Mouse (Mus musculus): ENCODE measurements around the gene Pitpnb. TPM values are rescaled to one million over a fixed set of nuclear protein-coding genes. Genes with fewer than 3 reads are reported as not detected.

Gene Pitpnb
- polyA plus RNA-seq, 1 experiment from 2014 or later: 105 TPM

DNA sequence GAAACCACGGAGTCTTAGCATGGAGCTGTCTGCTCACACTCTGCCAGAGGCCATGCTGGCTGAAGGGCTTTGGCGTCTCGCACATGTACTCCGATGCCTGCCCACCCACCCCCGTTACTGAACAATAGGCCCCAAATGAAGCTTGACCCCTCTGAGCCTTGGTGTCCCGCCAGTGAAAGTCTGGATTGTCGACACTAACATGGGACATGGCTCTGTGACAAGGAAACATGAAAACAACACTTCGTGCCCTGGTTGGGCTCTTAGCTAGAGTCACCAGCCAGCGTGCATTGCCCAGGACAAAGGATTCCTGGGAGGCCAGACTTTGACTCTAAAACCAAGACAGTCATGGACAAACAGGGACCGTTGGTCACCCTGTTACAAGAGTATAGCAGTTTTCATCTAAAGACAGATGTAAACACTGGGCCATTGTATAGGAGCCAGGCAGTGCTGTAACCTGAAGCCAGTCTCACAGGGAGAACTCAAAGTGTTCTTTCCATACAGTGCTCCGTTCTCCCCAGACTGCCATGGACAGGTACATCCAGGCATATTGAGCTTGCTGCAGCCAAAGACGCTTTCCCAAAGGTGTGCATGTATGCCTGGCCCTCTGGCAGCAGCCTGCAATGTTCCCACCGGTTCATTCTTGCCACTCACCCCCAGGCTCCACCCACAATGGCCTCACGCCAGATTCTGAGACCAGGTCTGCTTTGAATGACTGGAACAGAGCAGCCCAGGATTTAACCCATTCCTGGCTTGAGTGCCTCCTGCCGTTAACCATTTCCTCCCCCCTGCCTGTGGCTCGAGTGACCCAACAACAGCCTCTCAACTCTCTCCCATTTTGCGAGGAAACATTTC, 63.0 kb downstream of the Pitpnb start:
- H3K4me1 ChIP-seq: peaks cover 48% of the 10 kb centered on the region
- peaks cover 10% of the 10 kb centered on the region for H3K36me3 ChIP-seq
- no peaks in the 10 kb centered on the region for H3K9me3 ChIP-seq
- DNase-seq (ENCODE audit: low spot score): peak; percentile 92
- WGBS: 28% methylated on average over 17 of the region's 17 CpGs
- H3K4me3 ChIP-seq: peak overlapping the region; percentile 38
- peaks cover 21% of the 10 kb centered on the region for H3K27me3 ChIP-seq (ENCODE audit: insufficient read depth, poor library complexity, severe bottlenecking)
- peak overlapping the region; percentile 72; the same call in 1 of the 2 replicates for H3K27ac ChIP-seq

DNA sequence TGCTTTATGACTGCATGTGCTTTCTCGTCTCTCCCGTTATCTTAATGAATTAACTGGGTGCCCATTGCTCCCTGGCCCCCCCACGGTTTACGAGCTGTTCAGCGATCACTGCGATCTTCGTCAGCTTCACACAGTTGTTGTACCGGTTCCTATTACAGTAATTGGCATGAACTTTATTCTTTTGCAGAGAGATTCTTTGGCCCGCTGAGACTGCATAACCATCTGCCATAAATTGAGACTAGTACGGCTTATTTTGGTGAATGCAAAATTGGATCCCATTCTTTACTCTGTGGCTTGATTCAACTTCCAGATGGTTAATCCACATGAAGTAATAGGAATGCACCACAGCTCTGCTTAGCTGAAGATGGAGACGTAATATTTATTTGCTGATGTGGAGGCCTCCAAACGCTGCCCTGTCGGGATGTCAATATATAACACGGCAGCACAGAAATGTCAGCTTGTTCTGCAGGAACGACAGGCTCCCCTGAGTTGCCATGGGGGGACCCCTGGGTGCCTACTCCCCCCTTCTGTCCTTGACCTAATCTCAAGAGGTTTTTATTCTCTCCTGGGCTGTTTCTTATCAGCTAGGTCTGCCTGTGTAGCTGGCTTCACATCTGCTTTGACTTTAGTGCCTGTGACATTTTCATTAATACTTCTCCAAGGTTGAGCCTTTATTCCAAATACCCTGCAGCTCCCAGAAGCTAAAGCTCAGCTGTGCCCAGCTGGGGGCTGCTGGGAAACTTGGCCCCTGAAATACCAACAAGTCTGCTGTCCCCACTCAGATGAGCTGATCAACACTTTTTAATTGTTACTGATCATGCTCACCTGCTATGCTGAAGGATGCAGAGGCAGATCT, 63.9 kb downstream of the Pitpnb start:
- Histone ChIP-seq H3K27ac (peak overlapping the region; percentile 72; the same call in 1 of the 2 replicates), H3K27me3 (ENCODE audit: insufficient read depth, poor library complexity, severe bottlenecking) (peaks cover 21% of the 10 kb centered on the region), H3K9me3 (no peaks in the 10 kb centered on the region), H3K4me1 (peaks cover 56% of the 10 kb centered on the region), H3K36me3 (peaks cover 3% of the 10 kb centered on the region; the same call in 1 of the 2 replicates), H3K4me3 (peak overlapping the region; percentile 38)
- no peak for DNase-seq (ENCODE audit: low spot score)
- 29% methylated on average over 15 of the region's 15 CpGs for WGBS

- Histone ChIP-seq H3K4me3 (peak overlapping the region; percentile 10; the same call in 1 of the 2 replicates), H3K27ac (no peak overlapping the region), H3K27me3 (ENCODE audit: insufficient read depth, poor library complexity, severe bottlenecking) (peaks cover 21% of the 10 kb centered on the region), H3K36me3 (no peaks in the 10 kb centered on the region), H3K9me3 (no peaks in the 10 kb centered on the region), H3K4me1 (peaks cover 69% of the 10 kb centered on the region)
- 46% methylated on average over 10 of the region's 10 CpGs for WGBS
- no peak for DNase-seq (ENCODE audit: low spot score)
Measured at GRCm38 (mm10) chr5:111395771-111396170, 65.2 kb downstream of the Pitpnb start.

GRCm38 (mm10) chr5:111396199-111396598, 65.6 kb downstream of the Pitpnb start:
- Histone ChIP-seq H3K27me3 (ENCODE audit: insufficient read depth, poor library complexity, severe bottlenecking) (peaks cover 21% of the 10 kb centered on the region), H3K27ac (no peak overlapping the region), H3K4me1 (peaks cover 74% of the 10 kb centered on the region), H3K36me3 (no peaks in the 10 kb centered on the region), H3K4me3 (0 out of 2 replicates have a peak overlapping the region, but pooled peaks have one; percentile 10), H3K9me3 (no peaks in the 10 kb centered on the region)
- no peak for DNase-seq (ENCODE audit: low spot score)
- WGBS: 69% methylated on average over 4 of the region's 4 CpGs

- H3K9me3 ChIP-seq: no peaks in the 10 kb centered on the region
- no peak for DNase-seq (ENCODE audit: low spot score)
- no peak overlapping the region for H3K4me3 ChIP-seq
- peaks cover 69% of the 10 kb centered on the region for H3K4me1 ChIP-seq
- peaks cover 28% of the 10 kb centered on the region for H3K27me3 ChIP-seq (ENCODE audit: insufficient read depth, poor library complexity, severe bottlenecking)
- no peaks in the 10 kb centered on the region for H3K36me3 ChIP-seq
- WGBS: 19% methylated on average over 4 of the region's 4 CpGs
- H3K27ac ChIP-seq: no peak overlapping the region
Measured at GRCm38 (mm10) chr5:111398471-111398870, 67.9 kb downstream of the Pitpnb start.

DNA sequence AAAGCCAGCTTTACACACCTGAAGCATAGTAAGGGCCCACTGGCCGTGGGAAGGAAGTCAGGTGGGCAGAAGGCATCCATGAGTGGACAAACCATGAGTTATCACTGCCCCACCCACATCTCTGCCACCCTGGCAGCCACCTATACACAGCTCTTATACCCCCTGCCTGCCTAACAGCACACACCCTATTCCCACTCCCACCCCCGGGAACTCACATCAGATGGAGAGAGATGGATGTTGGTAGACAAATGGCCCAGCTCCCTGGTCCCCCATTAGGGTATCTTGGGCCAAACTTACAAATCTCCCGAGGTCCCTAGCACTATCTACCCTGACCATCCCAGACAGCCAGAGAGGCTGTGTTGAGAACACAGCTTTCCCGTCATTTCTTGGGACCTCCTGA, 68.7 kb downstream of the Pitpnb start:
- Histone ChIP-seq H3K4me1 (peaks cover 61% of the 10 kb centered on the region), H3K4me3 (no peak overlapping the region), H3K36me3 (no peaks in the 10 kb centered on the region), H3K27ac (no peak overlapping the region), H3K9me3 (no peaks in the 10 kb centered on the region), H3K27me3 (ENCODE audit: insufficient read depth, poor library complexity, severe bottlenecking) (peaks cover 30% of the 10 kb centered on the region)
- no peak for DNase-seq (ENCODE audit: low spot score)
- WGBS: 52% methylated on average over 4 of the region's 4 CpGs

GRCm38 (mm10) chr5:111401879-111402650, 71.5 kb downstream of the Pitpnb start:
- Histone ChIP-seq H3K4me3 (no peak overlapping the region), H3K4me1 (peaks cover 40% of the 10 kb centered on the region), H3K27ac (no peak overlapping the region), H3K27me3 (ENCODE audit: insufficient read depth, poor library complexity, severe bottlenecking) (peaks cover 22% of the 10 kb centered on the region; the same call in 1 of the 2 replicates), H3K9me3 (no peaks in the 10 kb centered on the region), H3K36me3 (no peaks in the 10 kb centered on the region)
- 82% methylated on average over 19 of the region's 19 CpGs for WGBS
- no peak for DNase-seq (ENCODE audit: low spot score)

DNA sequence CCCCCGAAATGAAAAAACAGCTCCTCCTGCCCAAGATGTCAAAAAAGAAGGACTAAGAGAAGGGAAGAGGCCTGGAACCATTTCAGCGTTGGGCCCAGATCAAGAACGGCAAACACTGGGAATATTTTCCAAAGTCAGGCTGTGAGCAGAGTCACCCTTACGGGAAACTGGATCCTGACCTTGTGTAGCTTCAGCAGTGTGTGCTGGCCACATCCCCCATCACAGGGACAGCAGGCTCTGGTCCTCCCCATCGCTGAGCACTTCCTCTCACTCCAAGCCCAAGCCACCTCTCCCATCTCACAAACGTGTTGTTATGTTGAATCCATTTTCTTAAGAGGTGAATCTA, 72.1 kb downstream of the Pitpnb start:
- DNase-seq (ENCODE audit: low spot score): no peak
- H3K36me3 ChIP-seq: no peaks in the 10 kb centered on the region
- no peak overlapping the region for H3K27ac ChIP-seq
- no peak overlapping the region for H3K4me3 ChIP-seq
- H3K4me1 ChIP-seq: peaks cover 40% of the 10 kb centered on the region
- peaks cover 16% of the 10 kb centered on the region; the same call in 1 of the 2 replicates for H3K27me3 ChIP-seq (ENCODE audit: insufficient read depth, poor library complexity, severe bottlenecking)
- 83% methylated on average over 6 of the region's 6 CpGs for WGBS
- H3K9me3 ChIP-seq: no peaks in the 10 kb centered on the region

DNA sequence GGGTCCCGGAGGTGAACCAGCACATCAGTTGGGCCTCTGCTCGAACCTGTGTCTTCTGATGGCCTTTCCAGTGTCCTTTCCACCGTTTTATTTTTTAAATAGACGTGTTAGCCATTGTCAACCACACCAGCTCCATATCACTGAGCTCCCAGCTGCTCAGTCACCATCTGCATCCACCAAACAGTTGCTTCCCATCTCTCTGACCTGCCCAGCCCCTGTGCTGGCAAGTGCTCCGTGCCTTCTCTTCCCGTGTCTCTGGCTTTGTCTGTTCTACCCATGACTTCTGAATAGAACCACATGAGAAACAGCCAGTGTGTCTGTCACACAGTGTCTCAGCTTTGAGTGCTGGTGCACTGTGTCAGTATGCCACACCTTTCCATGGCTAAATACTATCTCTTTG, 74.2 kb downstream of the Pitpnb start:
- Histone ChIP-seq H3K4me1 (peaks cover 42% of the 10 kb centered on the region), H3K27me3 (ENCODE audit: insufficient read depth, poor library complexity, severe bottlenecking) (peaks cover 21% of the 10 kb centered on the region; the same call in 1 of the 2 replicates), H3K9me3 (no peaks in the 10 kb centered on the region), H3K27ac (no peak overlapping the region), H3K4me3 (no peak overlapping the region), H3K36me3 (no peaks in the 10 kb centered on the region)
- WGBS: 71% methylated on average over 6 of the region's 6 CpGs
- DNase-seq (ENCODE audit: low spot score): no peak

GRCm38 (mm10) chr5:111408470-111409105, 78.0 kb downstream of the Pitpnb start:
- WGBS: 10% methylated on average over 14 of the region's 14 CpGs
- DNase-seq (ENCODE audit: low spot score): no peak
- Histone ChIP-seq H3K4me1 (peaks cover 30% of the 10 kb centered on the region), H3K36me3 (no peaks in the 10 kb centered on the region), H3K27ac (peak overlapping the region; percentile 77), H3K4me3 (peak overlapping the region; percentile 40), H3K27me3 (ENCODE audit: insufficient read depth, poor library complexity, severe bottlenecking) (peaks cover 36% of the 10 kb centered on the region), H3K9me3 (no peaks in the 10 kb centered on the region)

DNA sequence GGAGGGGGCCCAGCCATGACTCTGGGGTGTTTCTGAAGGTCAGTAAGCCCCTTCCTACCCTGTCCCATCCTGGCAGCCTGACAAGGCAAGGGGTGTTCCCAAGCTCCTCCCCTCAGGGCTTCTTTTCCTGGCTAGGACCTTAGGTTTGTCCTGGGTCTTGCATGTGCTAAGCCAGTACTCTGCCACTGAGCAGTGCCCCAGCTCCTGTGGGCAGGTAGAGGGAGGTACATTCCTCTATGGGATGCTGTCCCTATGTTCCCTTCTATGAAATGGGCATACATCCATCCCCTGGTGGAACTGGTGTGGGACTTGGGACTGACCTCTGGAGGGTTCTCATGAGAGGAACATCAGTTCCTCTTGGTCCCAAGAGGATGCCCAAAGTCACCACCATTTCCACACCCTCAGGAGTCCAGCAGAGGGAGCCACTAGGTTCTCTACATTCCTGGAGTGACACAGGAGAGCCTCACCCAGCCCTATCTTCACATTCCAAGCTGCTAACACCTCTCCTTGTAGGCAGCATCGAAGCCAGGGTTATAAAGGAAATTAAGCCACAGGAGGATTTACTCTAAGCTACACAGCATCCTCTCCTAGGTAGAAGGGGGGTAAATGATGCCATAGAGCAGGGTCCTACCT, 79.0 kb downstream of the Pitpnb start:
- Histone ChIP-seq H3K36me3 (no peaks in the 10 kb centered on the region), H3K27ac (0 out of 2 replicates have a peak overlapping the region, but pooled peaks have one; percentile 77), H3K9me3 (no peaks in the 10 kb centered on the region), H3K4me3 (no peak overlapping the region), H3K27me3 (ENCODE audit: insufficient read depth, poor library complexity, severe bottlenecking) (peaks cover 45% of the 10 kb centered on the region), H3K4me1 (peaks cover 37% of the 10 kb centered on the region)
- no peak for DNase-seq (ENCODE audit: low spot score)
- WGBS: 3% methylated on average over 1 of the region's 1 CpGs

DNA sequence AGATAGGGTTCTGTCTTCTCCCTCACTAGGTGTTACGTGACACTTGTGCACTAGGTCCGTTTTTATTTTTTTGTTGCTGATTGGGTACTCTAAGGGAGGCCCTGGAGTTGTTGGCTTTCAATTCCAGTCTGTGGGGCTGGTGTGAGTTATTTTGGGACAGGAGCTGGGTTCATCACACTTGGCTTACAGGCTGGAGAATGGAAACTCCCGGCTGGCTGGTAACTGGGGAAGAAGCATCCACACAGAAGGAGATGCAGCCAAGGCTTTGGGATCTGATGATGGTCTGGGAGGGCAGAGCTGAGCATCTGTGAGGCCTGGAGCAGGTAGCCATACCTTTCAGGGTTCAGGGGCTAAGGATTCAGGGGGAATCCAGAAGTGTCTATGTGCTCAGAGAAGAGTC, 80.1 kb downstream of the Pitpnb start:
- DNase-seq (ENCODE audit: low spot score): no peak
- Histone ChIP-seq H3K4me1 (peaks cover 45% of the 10 kb centered on the region), H3K27ac (no peak overlapping the region), H3K27me3 (ENCODE audit: insufficient read depth, poor library complexity, severe bottlenecking) (peaks cover 45% of the 10 kb centered on the region), H3K9me3 (no peaks in the 10 kb centered on the region), H3K4me3 (no peak overlapping the region), H3K36me3 (no peaks in the 10 kb centered on the region)
- 43% methylated on average over 3 of the region's 3 CpGs for WGBS
